Mouse (Mus musculus) 3T3-L1 (cell line): ENCODE results near the gene Cic.
"Not testable (repeated sequence)": the region's sequence is repeated elsewhere in the genome, so short reads cannot be mapped to it uniquely, and the experiment has no call there.

ENCODE experiments used
- DNase-seq: peaks from one replicate; pipeline ENCODE4 v3.0.0-alpha.2; 2015; ENCODE audit warnings: low read depth, low spot score

The Cic gene

DNA sequence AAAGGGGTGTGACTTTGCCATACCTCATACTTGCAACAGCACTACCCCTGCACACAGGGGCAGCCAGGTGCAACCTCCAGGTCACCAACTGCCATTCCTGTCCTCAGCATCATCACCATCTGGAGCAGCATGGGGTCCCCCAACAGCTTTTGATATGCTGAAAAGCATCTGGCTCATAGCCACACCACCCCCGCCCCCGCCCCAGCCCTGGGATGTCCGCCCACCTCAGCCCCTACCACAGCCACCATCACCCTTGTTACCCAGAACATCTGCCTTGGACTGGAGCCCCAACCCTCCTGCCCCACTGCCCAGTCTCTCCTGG is 36.1 kb downstream of the Cic start:
- DNase-seq = no peak

DNA sequence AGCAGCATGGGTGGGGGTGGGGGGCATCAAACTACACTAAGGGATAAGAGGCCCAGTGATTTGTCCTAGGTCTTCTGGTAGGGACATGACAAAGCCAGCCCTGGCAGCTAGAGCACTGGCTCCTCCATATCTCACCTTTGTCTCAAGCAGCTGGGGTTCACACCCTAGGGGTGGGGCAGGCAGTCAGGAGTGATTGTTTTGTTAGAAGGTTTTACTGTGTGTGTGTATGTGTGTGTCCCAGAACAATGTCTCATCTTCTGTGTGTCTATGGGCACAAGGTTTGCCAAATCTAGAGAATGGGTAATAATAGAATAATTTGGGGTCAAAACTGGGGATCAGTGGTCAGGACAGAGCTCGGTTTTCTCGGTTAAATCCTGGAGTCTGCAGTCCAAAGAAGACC is 38.0 kb downstream of the Cic start:
- no peak for DNase-seq

DNA sequence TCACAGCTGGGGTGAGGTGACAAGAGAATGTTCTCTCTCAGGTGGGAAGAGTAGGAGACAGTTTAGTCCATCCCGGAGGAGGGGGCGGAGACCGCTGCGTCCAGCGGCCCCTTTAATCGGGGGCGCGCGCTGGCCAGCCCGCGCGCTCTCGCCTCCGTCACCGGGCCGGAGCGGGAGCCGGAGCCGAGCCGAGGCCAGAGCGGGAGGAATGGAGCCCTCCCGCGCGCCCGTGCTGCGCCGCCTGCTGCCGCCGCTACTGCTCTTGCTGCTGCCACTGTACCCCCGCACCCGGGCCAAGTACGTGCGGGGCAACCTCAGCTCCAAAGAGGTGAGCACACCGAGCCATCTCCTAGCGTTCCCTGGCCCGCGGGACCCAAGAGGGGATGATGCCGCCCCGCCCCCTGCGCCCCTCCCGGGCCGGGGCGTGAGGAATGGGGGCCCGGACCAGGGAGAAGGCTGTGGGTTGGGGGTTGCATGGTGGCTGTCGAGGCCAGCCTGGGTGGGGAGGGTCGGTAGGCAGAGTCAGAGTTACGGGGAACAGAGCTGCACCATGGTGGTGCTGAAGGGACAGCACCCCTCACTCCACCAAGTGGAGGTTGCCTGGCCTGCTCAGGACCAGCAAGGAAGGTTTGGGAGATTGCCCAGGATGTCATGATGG is 38.6 kb downstream of the Cic start, which contains the start of gene Tmem145:
TSS of gene Tmem145 (plus strand) at position 151 of the 658 bp plus-strand sequence.
- peak; percentile 47 for DNase-seq

DNA sequence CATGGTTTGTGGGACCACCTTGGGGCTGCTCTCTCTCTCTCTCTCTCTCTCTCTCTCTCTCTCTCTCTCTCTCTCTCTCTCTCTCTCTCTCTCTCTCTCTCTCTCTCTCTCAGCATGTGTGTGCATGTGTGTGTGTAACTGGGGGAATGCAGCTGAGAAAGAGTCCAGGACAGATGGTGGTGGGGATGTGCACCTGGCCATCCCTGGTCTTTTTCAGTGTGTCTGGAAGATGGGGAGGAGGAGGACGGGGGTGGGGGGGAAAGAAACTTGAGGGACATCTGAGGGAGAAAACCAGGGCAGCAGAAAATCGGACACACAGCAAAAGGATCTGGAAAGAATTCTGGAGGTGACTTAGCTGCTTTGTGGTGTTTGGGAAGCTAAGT is 39.1 kb downstream of the Cic start:
- DNase-seq = no peak

DNA sequence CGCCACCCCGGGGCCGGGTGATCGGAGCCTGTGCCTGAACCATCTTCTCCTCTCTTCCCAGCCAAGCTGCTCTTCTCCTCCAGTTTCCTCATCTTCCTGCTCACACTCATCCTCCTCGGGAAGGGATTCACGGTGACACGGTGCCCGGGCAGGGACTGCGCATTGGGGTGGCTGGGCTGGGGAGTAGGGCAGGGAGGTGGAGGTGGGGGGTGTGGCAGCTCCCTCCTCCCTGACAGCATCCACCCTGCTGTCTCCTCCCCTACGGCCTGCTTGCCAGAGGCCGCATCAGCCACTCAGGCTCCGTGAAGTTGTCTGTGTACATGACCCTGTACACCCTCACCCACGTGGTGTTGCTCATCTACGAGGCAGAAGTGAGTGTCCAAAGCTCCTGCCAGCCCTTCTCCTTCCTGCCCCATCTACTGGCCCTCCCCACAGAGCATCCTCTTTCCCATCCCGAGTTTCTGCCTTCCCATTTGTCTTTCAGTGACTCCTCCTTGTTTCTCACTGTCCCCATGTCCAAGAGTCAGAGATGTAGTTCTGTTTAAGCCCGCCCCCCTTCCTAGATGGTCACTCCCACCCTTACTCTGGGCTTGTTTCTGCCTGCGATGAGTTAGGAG is 41.3 kb downstream of the Cic start:
- DNase-seq = no peak

DNA sequence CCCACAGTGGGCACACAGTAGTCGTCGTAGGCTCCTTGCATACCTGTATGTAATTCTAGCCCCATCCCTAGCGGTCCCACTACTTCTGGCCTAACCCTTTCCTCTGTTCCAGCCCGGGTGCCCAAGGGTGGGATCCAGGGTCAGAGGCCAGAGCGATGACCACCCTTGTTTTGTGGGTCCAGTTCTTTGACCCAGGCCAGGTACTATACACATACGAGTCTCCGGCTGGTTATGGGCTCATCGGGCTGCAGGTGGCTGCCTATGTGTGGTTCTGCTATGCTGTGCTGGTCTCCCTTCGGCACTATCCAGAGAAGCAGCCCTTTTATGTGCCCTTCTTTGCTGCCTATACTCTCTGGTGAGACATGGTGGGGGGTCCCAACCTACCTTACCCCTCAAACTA is 41.9 kb downstream of the Cic start:
- DNase-seq = no peak

DNA sequence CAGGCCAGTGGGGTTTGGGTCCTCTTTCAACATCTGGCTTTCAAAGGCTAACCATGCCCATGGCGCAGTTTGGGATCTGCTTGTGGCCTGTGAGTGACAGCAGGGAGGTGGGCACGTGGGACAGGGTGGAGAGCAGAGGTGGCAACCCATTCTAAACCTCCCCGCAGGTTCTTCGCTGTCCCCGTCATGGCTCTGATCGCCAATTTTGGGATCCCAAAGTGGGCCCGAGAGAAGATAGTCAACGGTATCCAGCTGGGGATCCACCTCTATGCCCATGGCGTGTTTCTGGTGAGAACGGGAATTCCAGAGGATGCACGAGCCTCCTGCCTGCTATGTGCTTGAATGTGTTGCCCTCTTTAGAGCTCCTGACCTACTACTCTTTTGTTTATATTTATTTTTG is 43.7 kb downstream of the Cic start:
- no peak for DNase-seq

DNA sequence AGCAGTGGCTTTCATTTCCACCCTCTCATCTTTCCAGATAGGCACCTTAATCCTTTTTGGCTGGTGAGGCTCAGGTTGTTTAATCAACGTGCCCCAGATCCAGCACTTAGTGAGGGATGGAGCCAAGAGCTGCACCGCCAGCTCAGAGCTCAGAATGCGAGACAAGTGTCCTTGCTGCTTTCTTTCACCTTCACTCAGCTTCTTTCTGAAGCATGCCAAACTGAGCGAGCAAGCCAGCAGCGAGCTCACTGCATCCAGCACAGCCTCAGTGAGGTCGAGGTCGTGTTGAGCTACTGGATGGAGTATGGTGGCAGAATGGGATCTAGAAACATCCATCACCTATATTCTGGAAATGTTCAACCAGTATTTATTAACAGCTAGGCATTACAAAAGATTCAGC is 45.8 kb downstream of the Cic start:
- no peak for DNase-seq

DNA sequence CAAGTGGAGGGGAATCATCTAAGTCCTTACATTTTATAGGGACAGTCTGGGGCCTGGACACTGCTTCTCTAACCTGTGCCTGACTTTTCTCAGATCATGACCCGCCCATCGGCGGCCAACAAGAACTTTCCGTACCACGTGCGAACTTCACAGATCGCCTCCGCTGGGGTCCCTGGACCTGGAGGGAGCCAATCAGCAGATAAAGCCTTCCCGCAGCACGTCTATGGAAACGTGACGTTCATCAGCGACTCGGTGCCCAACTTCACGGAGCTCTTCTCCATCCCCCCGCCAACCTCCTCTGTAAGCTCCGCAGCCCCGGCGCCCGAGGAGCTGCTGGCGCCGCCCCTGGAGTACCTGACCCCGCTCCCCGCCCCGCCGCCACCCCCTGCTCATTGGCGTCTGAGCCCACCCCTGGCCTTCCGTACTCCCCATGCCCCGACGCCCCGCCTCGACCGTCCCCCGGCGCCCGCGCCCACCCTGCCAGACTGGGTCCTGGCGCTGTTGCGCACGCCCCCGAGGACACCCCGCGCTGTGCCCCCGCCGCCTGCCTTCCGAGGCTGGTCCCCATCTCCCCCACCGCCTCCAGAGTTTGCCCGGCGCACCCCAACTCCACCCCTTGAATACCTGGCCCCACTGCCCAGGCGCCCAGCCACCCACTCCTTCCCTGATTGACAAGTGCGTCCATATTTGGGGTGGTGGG is 47.3 kb downstream of the Cic start:
- DNase-seq = no peak

DNA sequence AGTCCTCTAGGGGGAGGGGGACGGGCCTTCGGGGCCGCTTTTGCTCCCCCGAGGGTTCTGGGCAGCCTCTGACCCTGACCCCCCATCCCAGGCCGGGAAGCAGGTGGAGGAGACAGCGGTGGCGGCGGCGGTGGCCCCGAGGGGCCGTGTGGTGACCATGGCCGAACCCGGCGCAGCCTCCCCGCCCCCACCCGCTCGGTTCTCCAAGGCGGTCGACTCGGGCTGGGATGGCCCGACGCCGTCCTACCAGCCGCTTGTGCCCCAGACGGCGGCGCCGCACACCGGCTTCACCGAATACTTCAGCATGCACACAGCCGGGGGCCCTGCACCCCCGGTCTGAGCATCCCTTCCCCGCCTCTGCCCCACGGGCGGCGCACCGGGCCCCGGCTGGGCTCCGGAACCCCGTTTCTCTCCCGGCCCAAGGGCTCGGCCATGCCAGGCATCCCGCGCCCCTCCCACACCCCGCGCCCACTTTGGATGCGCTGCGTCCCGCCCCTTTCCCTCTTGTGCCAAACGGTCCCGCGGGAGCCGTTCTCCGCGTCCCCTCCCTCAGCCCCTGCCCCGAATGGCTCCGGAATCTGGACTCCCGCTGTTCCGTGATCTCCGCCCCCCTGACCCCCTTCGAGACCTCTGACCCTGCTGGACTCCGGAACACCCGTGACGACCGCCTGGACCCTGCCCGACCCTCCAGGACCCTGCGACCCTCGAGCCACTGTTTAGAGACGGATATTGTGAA is 48.0 kb downstream of the Cic start:
- no peak for DNase-seq

DNA sequence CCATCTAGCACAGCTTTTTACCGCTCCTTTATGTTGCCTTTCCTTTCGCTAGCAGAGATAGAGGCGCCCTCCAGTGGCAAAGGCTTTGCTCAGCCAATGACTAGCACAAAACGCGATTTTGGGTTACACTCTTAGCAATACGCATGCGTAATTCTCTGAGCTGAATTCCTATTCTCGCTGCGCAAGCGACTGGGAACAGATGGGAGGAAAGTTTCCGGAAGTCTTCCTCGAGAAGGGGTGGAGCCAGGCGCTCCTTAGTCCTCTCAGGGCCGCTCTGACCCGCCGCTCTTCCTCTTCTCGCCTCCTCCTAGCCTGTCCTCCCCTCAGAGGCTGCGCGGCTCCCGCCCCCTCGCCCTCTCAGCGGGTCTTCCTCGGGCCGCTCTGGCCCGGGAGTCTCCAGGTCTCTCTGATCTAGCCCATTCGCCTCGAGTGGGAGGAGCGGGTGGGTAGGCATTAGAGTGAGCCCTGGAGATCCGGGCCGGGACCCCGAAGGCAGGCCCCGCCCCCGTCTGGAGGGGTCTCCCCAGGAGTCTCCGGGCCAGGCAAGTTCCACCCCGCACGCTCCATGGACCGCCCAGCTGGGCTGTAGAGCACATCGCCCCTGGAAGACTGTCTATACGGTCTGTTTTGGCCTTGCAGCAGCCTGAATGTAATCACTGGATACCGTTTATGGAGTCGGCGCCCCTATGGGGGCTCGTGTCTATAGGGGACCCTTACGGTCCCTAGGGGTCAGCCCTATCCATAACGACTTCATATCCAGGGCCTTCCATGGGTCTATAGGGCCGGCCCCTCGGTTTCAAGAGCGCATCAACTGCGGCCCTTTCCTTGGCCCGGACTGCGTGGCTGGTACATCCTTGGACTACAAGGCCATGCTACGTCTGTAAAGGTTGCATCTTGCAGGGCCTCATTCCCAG is 49.3 kb downstream of the Cic start, which contains the start of gene Megf8:
TSS of gene Megf8 (plus strand) at position 633 of the 914 bp plus-strand sequence.
- peak; percentile 99 for DNase-seq

DNA sequence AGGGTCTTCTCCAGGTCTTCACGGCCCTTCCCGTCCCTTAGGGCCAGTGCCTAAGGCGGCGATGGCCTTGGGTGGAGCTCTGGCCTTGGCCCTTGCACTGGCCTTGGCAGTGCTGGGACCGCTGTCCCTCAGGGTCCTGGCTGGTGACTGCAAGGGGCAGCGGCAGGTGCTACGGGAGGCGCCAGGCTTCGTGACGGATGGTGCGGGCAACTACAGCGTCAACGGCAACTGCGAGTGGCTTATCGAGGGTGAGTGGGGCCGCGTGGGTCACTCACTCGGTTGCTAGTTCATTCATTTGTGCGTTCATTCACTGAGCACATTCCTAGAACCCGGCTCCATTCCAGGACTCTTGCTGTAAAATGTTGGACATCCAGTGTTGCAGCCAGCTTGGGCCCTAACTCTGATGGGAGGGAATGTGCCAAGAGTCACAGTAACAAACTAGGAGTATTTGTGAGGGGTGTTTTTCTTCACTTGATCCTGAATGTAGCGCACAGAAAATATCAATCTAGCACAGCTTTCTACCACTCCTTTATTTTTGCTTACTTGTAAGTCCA is 50.0 kb downstream of the Cic start:
- DNase-seq = peak; percentile 21

DNA sequence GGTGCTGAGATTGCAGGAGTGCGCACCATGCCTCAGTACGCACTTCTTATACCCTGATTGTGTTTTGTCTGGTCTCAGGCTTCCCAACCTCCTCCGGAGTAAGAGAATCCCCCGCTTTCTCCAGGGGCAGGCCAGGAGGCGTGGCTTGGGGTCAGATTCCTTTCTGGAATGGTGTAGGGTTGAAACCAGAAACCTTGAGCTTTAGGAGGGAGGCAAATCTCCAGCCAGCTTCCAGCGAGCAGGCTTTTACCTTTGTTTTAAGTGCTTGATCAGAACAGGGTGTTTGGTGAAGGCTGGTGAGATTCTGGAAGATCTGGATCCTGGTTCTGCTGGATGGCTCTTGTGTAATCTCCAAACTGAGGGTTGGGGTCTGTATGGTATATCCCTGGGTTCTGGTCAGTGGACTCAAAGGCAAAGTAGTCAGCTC is 54.6 kb downstream of the Cic start:
- peak; percentile 84 for DNase-seq

DNA sequence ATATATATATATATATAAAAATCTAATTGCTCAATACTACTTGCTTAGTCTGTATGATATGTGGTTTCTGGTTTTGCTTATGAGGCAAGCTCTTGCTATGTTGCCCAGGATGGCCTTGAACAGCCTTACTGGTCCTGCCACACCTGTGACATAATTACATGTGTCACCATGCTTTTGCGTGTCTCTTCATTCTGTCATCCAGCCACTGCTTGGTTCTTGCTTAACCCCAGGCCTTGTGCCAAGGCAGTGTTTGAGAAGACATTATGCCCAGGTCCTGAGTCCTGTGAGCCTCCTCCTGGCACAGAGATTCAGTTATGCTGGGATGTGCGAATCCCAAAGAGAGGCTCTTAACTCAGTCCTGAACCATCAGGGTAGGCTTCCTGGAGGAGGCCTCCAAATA is 55.7 kb downstream of the Cic start:
- DNase-seq = peak; percentile 31

DNA sequence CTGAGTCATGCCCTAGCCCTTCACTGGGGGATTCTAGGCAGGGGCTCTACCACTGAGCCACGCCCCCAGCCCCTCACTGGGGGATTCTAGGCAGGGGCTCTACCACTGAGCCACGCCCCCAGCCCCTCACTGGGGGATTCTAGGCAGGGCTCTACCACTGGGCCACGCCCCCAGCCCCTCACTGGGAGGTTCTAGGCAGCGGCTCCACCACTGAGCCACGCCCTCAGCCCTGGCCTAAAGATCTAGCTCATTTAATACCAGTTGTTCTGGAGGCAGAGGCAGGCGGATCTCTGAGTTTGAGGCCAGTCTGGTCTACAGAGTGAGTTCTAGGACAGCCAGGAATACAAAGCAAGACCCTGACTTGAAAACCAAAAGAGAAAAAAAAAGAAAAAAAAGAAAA is 57.9 kb downstream of the Cic start:
- not testable (repeated sequence) for DNase-seq

DNA sequence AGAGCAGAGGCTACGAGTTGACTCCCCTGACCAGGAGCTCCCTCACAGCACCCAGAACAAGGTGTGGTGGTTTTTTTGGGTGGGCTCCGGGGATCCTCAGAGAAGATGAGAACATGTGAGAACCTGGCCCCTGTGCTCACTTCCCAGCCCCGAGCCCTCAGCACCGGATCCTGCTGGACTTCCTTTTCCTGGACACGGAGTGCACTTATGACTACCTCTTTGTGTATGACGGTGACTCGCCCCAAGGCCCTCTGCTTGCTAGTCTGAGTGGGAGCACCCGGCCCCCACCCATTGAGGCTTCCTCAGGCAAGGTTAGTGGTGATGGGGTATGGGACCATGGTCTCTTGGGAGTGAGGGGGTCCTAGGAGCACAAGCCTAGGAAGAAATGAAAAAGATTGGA is 58.7 kb downstream of the Cic start:
- DNase-seq = peak; percentile 35

DNA sequence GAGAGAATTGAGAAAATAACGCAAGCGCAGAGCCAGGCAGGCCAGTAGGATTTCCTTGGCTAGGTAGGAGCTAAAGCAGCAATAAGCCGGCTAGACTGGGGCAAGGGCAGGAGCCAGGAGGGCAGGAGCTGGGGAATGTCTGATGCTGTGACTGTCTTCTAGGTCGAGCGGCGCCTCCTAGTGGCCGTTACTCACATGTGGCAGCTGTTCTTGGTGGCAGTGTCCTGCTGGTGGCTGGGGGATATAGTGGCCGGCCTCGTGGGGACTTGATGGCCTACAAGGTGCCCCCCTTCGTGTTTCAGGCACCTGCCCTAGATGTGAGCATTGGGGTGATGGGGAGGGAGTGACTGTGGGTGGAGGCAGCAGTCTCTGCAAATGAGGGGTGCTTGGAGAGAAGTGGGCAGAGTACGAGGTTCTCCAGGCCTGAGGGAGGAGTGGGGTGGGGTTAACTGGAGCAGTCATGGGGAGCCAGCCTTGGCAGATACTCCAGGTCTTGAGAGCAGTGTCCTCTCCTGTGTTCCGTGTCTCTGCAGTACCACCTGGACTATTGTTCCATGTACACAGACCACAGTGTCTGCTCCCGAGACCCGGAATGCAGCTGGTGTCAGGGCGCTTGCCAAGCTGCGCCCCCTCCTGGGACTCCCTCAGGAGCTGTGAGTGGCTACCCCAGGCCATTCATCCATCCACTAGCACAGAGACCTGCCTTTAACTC is 66.2 kb downstream of the Cic start:
- peak; percentile 82 for DNase-seq

DNA sequence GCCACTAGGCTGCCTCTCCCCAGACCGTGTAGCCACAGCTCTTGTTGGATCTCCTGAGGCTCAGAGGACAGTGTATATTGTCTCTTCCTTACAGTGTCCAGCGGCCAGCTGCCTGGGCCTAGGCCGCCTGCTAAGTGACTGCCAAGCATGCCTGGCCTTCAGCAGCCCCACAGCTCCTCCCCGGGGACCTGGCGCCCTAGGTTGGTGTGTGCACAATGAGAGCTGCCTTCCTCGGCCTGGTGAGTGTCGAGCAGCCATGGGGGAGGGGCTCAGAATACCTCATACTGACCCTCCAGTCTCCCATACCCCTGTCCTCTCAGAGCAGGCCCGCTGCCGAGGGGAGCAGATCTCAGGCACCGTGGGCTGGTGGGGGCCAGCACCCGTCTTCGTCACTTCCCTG is 67.0 kb downstream of the Cic start:
- DNase-seq = no peak

DNA sequence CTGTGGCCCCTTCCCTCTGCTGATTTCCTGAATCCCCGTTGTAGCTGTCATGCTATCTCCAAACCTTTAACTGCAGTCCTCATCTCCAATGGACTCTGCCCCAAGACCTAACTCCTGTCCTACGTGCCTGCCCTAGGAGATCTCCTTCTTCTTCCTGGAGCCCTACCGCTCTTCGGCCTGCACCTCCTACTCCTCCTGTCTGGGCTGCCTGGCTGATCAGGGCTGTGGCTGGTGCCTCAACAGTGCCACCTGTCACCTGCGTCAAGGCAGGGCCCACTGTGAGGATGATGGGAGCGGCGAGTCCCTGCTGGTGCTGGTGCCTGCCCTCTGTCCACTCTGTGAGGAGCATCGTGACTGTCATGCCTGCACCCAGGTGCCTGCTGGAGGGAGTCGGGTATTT is 71.8 kb downstream of the Cic start:
- DNase-seq = no peak

DNA sequence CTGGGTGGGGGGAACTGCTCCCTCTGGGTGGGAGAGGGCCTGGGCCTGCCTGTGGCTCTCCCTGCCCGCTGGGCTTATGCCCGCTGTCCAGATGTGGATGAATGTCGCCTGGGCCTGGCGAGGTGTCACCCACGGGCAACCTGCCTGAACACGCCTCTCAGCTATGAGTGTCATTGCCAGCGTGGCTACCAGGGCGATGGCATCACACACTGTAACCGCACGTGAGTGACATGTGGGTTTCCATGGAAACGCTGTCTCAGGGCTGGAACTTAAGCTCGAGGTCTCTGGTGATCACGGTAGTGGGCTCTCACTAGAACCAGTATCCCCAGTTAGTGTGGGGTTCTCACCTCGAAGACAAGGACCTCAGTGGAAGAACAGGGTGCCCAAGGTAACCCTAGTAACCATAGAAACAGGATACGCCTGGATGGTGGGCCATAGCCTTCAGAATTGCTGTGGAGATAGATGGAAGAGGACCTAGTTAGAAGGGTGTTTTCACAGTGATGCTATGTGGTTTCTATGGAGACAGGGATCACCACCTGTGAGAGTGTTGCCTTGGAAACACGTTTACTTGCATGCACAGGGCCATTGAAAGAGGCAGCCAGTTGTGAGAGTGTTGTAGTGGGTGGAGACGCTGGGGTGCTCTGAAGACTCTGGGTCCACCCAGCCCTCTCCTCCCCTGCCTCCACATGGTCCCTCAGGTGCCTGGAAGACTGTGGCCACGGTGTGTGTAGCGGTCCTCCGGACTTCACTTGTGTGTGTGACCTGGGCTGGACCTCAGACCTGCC is 73.7 kb downstream of the Cic start:
- no peak for DNase-seq
